Mouse (Mus musculus) central nervous system, embryonic 14 days (tissue): Measurements from ENCODE around the gene Apol7e. TPM values are rescaled to one million over a fixed set of nuclear protein-coding genes. Genes with fewer than 3 reads are reported as not detected.

ENCODE experiments used
- polyA plus RNA-seq: library from polyadenylated mRNA; depleted of rRNA; stranded (reverse); fragments of >200 nt; gene quantifications from 2 replicates; pipeline ENCODE4 v1.2.3, GENCODE M21; 2012; rRNA removed

Apol7e gene
- polyA plus RNA-seq: 0.05 TPM in 1 of 2 replicates, not detected in the other

GRCm38 (mm10) chr15:77698656-77699055, at the start of gene Apol7e:
Gene Apol7e (plus strand): TSS chr15:77698857.

DNA sequence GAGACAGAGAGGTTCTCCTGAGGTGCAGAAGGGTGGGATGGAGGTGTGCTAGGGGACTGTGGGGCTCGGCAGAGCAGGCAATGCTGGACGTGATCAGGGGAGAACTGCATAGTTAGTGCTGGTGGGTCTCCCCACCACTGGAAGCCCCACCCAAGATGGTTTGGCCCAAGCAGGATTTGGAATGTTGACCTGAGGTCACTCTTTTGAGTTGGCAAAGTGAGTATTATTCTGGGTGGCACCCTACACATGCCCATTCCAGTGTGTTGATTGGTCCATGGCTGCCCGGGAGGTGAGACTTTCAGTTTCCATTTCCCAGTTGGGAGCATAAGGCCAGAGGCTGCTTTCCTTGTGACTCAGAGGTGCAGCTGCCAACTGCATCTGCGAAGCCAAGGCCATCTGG, 30.1 kb downstream of the Apol7e start, which contains the start of gene Apol9b:
Gene Apol9b (plus strand): TSS at position 301 of the 400 bp plus-strand sequence.

GRCm38 (mm10) chr15:77756848-77757247, 58.2 kb downstream of the Apol7e start, which contains the start of gene Apol8:
Gene Apol8 (minus strand): TSS chr15:77757003.

Other genes with a start within 250 kb of the Apol7e start
- not detected in 2 replicates for gene Apol10a, start 221.8 kb upstream of the Apol7e start, polyA plus RNA-seq
- not detected in 2 replicates for gene Apol11a, start 190.6 kb upstream of the Apol7e start, polyA plus RNA-seq
- gene Apol7c, start 165.5 kb upstream of the Apol7e start, polyA plus RNA-seq: 0.04 and 0.06 TPM in 2 replicates
- gene 1700025B11Rik, start 137.0 kb upstream of the Apol7e start, polyA plus RNA-seq: not detected in 2 replicates
- 0.09 and 0.13 TPM in 2 replicates for gene Apol10b, start 102.7 kb upstream of the Apol7e start, polyA plus RNA-seq
- not detected in 2 replicates for gene Gm36245, start 99.6 kb upstream of the Apol7e start, polyA plus RNA-seq
- not detected in 2 replicates for gene Apol11b, start 55.6 kb upstream of the Apol7e start, polyA plus RNA-seq
- gene Apol9b, start 30.2 kb downstream of the Apol7e start, polyA plus RNA-seq: 0.12 and 0.20 TPM in 2 replicates
- gene Apol8, start 58.1 kb downstream of the Apol7e start, polyA plus RNA-seq: 0.16 and 0.88 TPM in 2 replicates
- 23.7 and 29.9 TPM in 2 replicates for gene Myh9, start 143.3 kb downstream of the Apol7e start, polyA plus RNA-seq
- gene Txn2, start 230.1 kb downstream of the Apol7e start, polyA plus RNA-seq: 177 and 184 TPM in 2 replicates